Mouse (Mus musculus) left cerebral cortex, postnatal 25 days (tissue): Measurements from ENCODE around the gene Ccno. TPM values are rescaled to one million over a fixed set of nuclear protein-coding genes. Genes with fewer than 3 reads are reported as not detected.
"Not testable (repeated sequence)": the region's sequence is repeated elsewhere in the genome, so short reads cannot be mapped to it uniquely, and the experiment has no call there.

ENCODE experiments used
- DNase-seq, 2 experiments: peaks; one replicate each; pipeline ENCODE4 v3.0.0; 2022; ENCODE audit warnings: low spot score in 2 of 2, mixed read lengths in 1 of 2
- intact Hi-C: fragments of 180-260 bp; cut with DNase I; formaldehyde crosslinking; loops from one replicate; pipeline ENCODE4 v1.15.1; 2025
- total RNA-seq, 2 experiments: library from RNA; stranded (reverse); gene quantifications; 2 replicates each; pipeline ENCODE4 v1.2.3; 2021

The Ccno gene
- total RNA-seq, 2 experiments from 2014 or later, result 1.6 to 1.9 TPM

GRCm38 (mm10) chr13:112998427-112999201, 11.0 kb downstream of the Ccno start:
- peak; percentile 59 to 72 for DNase-seq
- intact Hi-C loops, result no loop called here

- intact Hi-C loops, result no loop called here
- DNase-seq, result no peak
Observed at GRCm38 (mm10) chr13:113000090-113000489, 12.5 kb downstream of the Ccno start.

GRCm38 (mm10) chr13:113000576-113001318, 13.1 kb downstream of the Ccno start:
- intact Hi-C loops, result no loop called here
- DNase-seq, result no peak

GRCm38 (mm10) chr13:113012683-113013082, 25.1 kb downstream of the Ccno start:
- DNase-seq, result no peak
- intact Hi-C loops, result no loop called here

GRCm38 (mm10) chr13:113013174-113013953, 25.8 kb downstream of the Ccno start:
- intact Hi-C loops, DNase-seq: not testable (repeated sequence)

GRCm38 (mm10) chr13:113021521-113021920, 33.9 kb downstream of the Ccno start:
- no peak for DNase-seq
- intact Hi-C loops, result no loop called here

GRCm38 (mm10) chr13:113022467-113022866, 34.9 kb downstream of the Ccno start:
- intact Hi-C loops, result no loop called here
- no peak for DNase-seq

- DNase-seq, result no peak
- intact Hi-C loops, result no loop called here
Observed at GRCm38 (mm10) chr13:113023274-113024143, 35.9 kb downstream of the Ccno start.

- DNase-seq, result peak in 1 of 2 experiments; percentile 52
- intact Hi-C loops, result loop anchor here (5.0 kb wide), 1 partner anchor 84 kb away; no protein-coding TSS in a partner anchor
Observed at GRCm38 (mm10) chr13:113031351-113031750, 43.7 kb downstream of the Ccno start.

- intact Hi-C loops, result loop anchor here (5.0 kb wide), 1 partner anchor 85 kb away; no protein-coding TSS in a partner anchor
Observed at GRCm38 (mm10) chr13:113031792-113032571, 44.4 kb downstream of the Ccno start.

GRCm38 (mm10) chr13:113032831-113033230, 45.2 kb downstream of the Ccno start:
- no peak for DNase-seq
- intact Hi-C loops, result loop anchor here (5.0 kb wide), 1 partner anchor 86 kb away; no protein-coding TSS in a partner anchor

More at GRCm38 (mm10) chr13:113031792-113032571, 44.4 kb downstream of the Ccno start:
- peak; percentile 38 to 57 for DNase-seq

- no peak for DNase-seq
- intact Hi-C loops, result loop anchor here (2.0 to 5.0 kb wide), 2 partner anchors 46 to 87 kb away; no protein-coding TSS in a partner anchor
Observed at GRCm38 (mm10) chr13:113034271-113034886, 46.8 kb downstream of the Ccno start.

- DNase-seq, result peak; percentile 24 to 39
- intact Hi-C loops, result loop anchor here (2.0 to 5.0 kb wide), 4 partner anchors 46 to 363 kb away; partner anchors contain the start of genes Dhx29 and Mtrex
Observed at GRCm38 (mm10) chr13:113034950-113035421, 47.4 kb downstream of the Ccno start, which contains the start of gene Cdc20b. Gene Cdc20b (plus strand): TSS chr13:113035111.

- DNase-seq, result peak; percentile 81 to 91
- intact Hi-C loops, result loop anchor here (2.0 to 5.0 kb wide), 3 partner anchors 47 to 364 kb away; partner anchors contain the start of genes Dhx29 and Mtrex
Observed at GRCm38 (mm10) chr13:113035852-113036251, 48.2 kb downstream of the Ccno start.
